32 mouse cellular contexts compared by ENCODE assay signal in the genomic region with DNA sequence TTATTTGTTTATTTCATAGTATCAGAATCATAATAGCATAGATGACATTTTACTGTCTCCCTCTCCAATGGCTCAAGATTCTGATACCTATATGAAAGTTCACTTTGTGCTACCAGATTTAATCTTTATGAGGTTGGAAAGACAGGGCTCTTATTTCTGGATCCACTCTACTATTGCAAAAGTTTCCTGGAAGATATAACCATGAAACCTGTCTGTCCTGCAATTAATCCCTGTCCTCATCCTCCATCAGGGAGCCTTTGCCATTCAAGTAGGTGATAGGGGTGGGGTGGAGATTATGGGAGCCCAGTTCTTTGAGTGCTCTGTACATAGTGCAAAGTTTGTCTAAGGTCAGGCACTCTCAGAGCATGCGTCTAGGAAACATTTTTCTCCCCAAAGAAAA. TPM values are rescaled to one million over a fixed set of nuclear protein-coding genes. Genes with fewer than 3 reads are reported as not detected.
"Had no signal": no experiment of that assay in that cellular context is flagged by ENCODE, and none has a peak within 500 bp of the region (broad histone marks: within the 10 kb centered on the region; RNA-seq: fewer than 3 reads in every experiment).

No protein-coding gene starts in this region.

- H3K27ac ChIP-seq: limb, embryonic 10.5 days; limb, embryonic 12.5 days; limb, embryonic 13.5 days; limb, embryonic 15.5 days; liver, embryonic 12.5 days; liver, embryonic 13.5 days; liver, embryonic 14.5 days; liver, embryonic 15.5 days; lung, embryonic 15.5 days; macrophage; midbrain, embryonic 10.5 days; midbrain, embryonic 12.5 days; midbrain, embryonic 13.5 days; midbrain, embryonic 15.5 days had no signal

- H3K9me3 ChIP-seq: limb, embryonic 10.5 days; limb, embryonic 12.5 days; limb, embryonic 13.5 days; limb, embryonic 15.5 days; liver, embryonic 12.5 days; liver, embryonic 13.5 days; liver, embryonic 15.5 days; lung, embryonic 15.5 days; megakaryocyte, embryonic 14.5 days; midbrain, embryonic 10.5 days; midbrain, embryonic 12.5 days; midbrain, embryonic 13.5 days; midbrain, embryonic 15.5 days had no signal

- H3K4me2 ChIP-seq: limb, embryonic 12.5 days; limb, embryonic 13.5 days; limb, embryonic 15.5 days; liver, embryonic 11.5 days; liver, embryonic 12.5 days; liver, embryonic 13.5 days; liver, embryonic 15.5 days; lung, embryonic 14.5 days; lung, embryonic 15.5 days; midbrain, embryonic 11.5 days; midbrain, embryonic 12.5 days; midbrain, embryonic 13.5 days; midbrain, embryonic 15.5 days had no signal

- DNase-seq: left cerebral cortex, postnatal 4 days; liver; liver, embryonic 13.5 days; liver, postnatal 0 days; lung, adult 18-20 months; lung, adult 2 months; lung, embryonic 14.5 days; lung, postnatal 10 days; lung, postnatal 14 days; lung, postnatal 36 days; lung, postnatal 4 days; midbrain, embryonic 14.5 days had no signal

- H3K9ac ChIP-seq: limb, embryonic 12.5 days; limb, embryonic 13.5 days; limb, embryonic 15.5 days; liver, embryonic 12.5 days; liver, embryonic 13.5 days; liver, embryonic 14.5 days; liver, embryonic 15.5 days; liver, postnatal 0 days; lung, embryonic 14.5 days; lung, embryonic 15.5 days; midbrain, embryonic 12.5 days; midbrain, embryonic 13.5 days; midbrain, embryonic 15.5 days had no signal

- H3K4me3 ChIP-seq: limb, embryonic 10.5 days; limb, embryonic 12.5 days; limb, embryonic 13.5 days; limb, embryonic 15.5 days; liver, embryonic 12.5 days; liver, embryonic 13.5 days; liver, embryonic 15.5 days; lung, embryonic 15.5 days; megakaryocyte, embryonic 14.5 days; midbrain, embryonic 10.5 days; midbrain, embryonic 12.5 days; midbrain, embryonic 13.5 days; midbrain, embryonic 15.5 days; myocyte had no signal

- H3K36me3 ChIP-seq: limb, embryonic 10.5 days; limb, embryonic 12.5 days; limb, embryonic 13.5 days; limb, embryonic 15.5 days; liver, embryonic 12.5 days; liver, embryonic 13.5 days; liver, embryonic 15.5 days; lung, embryonic 15.5 days; midbrain, embryonic 10.5 days; midbrain, embryonic 12.5 days; midbrain, embryonic 13.5 days; midbrain, embryonic 15.5 days had no signal

- H3K4me1 ChIP-seq: limb, embryonic 10.5 days; limb, embryonic 12.5 days; limb, embryonic 13.5 days; limb, embryonic 15.5 days; liver, embryonic 12.5 days; liver, embryonic 13.5 days; liver, embryonic 15.5 days; midbrain, embryonic 13.5 days; midbrain, embryonic 15.5 days had no signal

- ATAC-seq: liver, embryonic 12.5 days; liver, postnatal 0 days; lung, postnatal 0 days; midbrain, embryonic 13.5 days; midbrain, embryonic 15.5 days; midbrain, embryonic 16.5 days had no signal

RNA-seq across cellular contexts. Expression of a gene that starts 2.7 kb away (rescaled TPM):
- polyA plus RNA-seq: liver, adult 2 months; liver, embryonic 13.5 days; liver, embryonic 14.5 days; liver, embryonic 15.5 days; macrophage; midbrain, embryonic 12.5 days; midbrain, embryonic 16.5 days had no signal
